Mouse (Mus musculus) liver, embryonic 15.5 days (tissue): ENCODE results near the gene Ppm1g. TPM values are rescaled to one million over a fixed set of nuclear protein-coding genes. Genes with fewer than 3 reads are reported as not detected.
"Not testable (repeated sequence)": the region's sequence is repeated elsewhere in the genome, so short reads cannot be mapped to it uniquely, and the experiment has no call there.

Experiments used
- ATAC-seq: fragments of 200-750 bp; cut with Nextera tagmentation; 2 replicates; pipeline ENCODE4 v1.8.0; 2017; ENCODE audit warnings: moderate number of reproducible peaks, mild to moderate bottlenecking, moderate library complexity; ENCODE audit not compliant: insufficient read depth
- H3K27ac ChIP-seq: fragments of 300-500 bp; sonication (generic); replicated peaks from 2 replicates; pipeline ENCODE4 v1.5.1; 2015; ENCODE audit warnings: mild to moderate bottlenecking, inconsistent platforms
- H3K27me3 ChIP-seq: fragments of 300-500 bp; sonication (generic); 2 replicates; pipeline ENCODE4 v1.6.1; 2015; ENCODE audit warnings: mild to moderate bottlenecking, inconsistent platforms
- H3K36me3 ChIP-seq: fragments of 300-500 bp; sonication (generic); replicated peaks from 2 replicates; pipeline ENCODE4 v1.6.1; 2015; ENCODE audit warnings: moderate library complexity, mild to moderate bottlenecking, inconsistent platforms
- H3K4me1 ChIP-seq: fragments of 300-500 bp; sonication (generic); replicated peaks from 2 replicates; pipeline ENCODE4 v1.6.1; 2015; ENCODE audit warnings: inconsistent platforms
- H3K4me2 ChIP-seq: fragments of 300-500 bp; sonication (generic); 2 replicates; pipeline ENCODE4 v1.6.1; 2015; ENCODE audit warnings: moderate library complexity, mild to moderate bottlenecking, inconsistent platforms
- H3K4me3 ChIP-seq: fragments of 300-500 bp; sonication (generic); replicated peaks from 2 replicates; pipeline ENCODE4 v1.5.1; 2015; ENCODE audit warnings: mild to moderate bottlenecking, inconsistent platforms
- H3K9ac ChIP-seq: fragments of 300-500 bp; sonication (generic); 2 replicates; pipeline ENCODE4 v1.6.1; 2015; ENCODE audit warnings: moderate library complexity, mild to moderate bottlenecking, inconsistent platforms
- H3K9me3 ChIP-seq: fragments of 300-500 bp; sonication (generic); replicated peaks from 2 replicates; pipeline ENCODE4 v1.6.1; 2016; ENCODE audit warnings: inconsistent platforms
- WGBS: fragments of 180-500 bp; shearing (Covaris S2); methylation state at CpG from one replicate; pipeline ENCODE4 v1.1.7; 2015; ENCODE audit warnings: mixed read lengths; ENCODE audit not compliant: insufficient replicate concordance; 5-methylcytosine and 5-hydroxymethylcytosine counted together
- polyA plus RNA-seq: library from polyadenylated mRNA; unstranded; fragments of >200 nt; fragmentation: Nextera tagmentation; extraction: Ambion mirVana; gene quantifications from 2 replicates; pipeline ENCODE4 v1.2.1, GENCODE M21; 2015

Ppm1g gene
- polyA plus RNA-seq, 1 experiment from 2014 or later = 110 TPM

GRCm38 (mm10) chr5:31219070-31219469, 1.4 kb downstream of the Ppm1g start:
- Histone ChIP-seq H3K9me3 (no peaks in the 10 kb centered on the region), H3K9ac (peak overlapping the region; percentile 47), H3K27me3 (no peaks in the 10 kb centered on the region), H3K4me3 (peak overlapping the region; percentile 100), H3K27ac (peak overlapping the region; percentile 95), H3K4me2 (peak overlapping the region; percentile 85), H3K36me3 (peaks cover 10% of the 10 kb centered on the region; the same call in 1 of the 2 replicates), H3K4me1 (peaks cover 53% of the 10 kb centered on the region)
- ATAC-seq = no peak
- 1% methylated on average over 2 of the region's 2 CpGs for WGBS

GRCm38 (mm10) chr5:31218294-31218693, 2.2 kb downstream of the Ppm1g start:
- peak overlapping the region; percentile 85 for H3K4me2 ChIP-seq
- H3K4me3 ChIP-seq = peak overlapping the region; percentile 100
- peak overlapping the region; percentile 95 for H3K27ac ChIP-seq

GRCm38 (mm10) chr5:31216554-31216953, 3.9 kb downstream of the Ppm1g start:
- H3K4me2 ChIP-seq, H3K9me3 ChIP-seq, H3K27me3 ChIP-seq, H3K4me3 ChIP-seq, H3K9ac ChIP-seq, H3K27ac ChIP-seq, ATAC-seq: not testable (repeated sequence)
- Histone ChIP-seq H3K36me3 (peaks cover 19% of the 10 kb centered on the region; the same call in 1 of the 2 replicates), H3K4me1 (peaks cover 61% of the 10 kb centered on the region)
- WGBS = 70% methylated on average over 6 of the region's 6 CpGs

More at GRCm38 (mm10) chr5:31218294-31218693, 2.2 kb downstream of the Ppm1g start:
- WGBS = 16% methylated on average over 7 of the region's 7 CpGs
- no peaks in the 10 kb centered on the region for H3K27me3 ChIP-seq
- H3K9me3 ChIP-seq = no peaks in the 10 kb centered on the region
- H3K4me1 ChIP-seq = peaks cover 54% of the 10 kb centered on the region
- H3K36me3 ChIP-seq = peaks cover 11% of the 10 kb centered on the region; the same call in 1 of the 2 replicates
- peak overlapping the region; percentile 47; the same call in 1 of the 2 replicates for H3K9ac ChIP-seq
- peak; percentile 26; the same call in 1 of the 2 replicates for ATAC-seq

GRCm38 (mm10) chr5:31204421-31204820, 16.1 kb downstream of the Ppm1g start:
- no peak overlapping the region for H3K27ac ChIP-seq
- H3K4me1 ChIP-seq = peaks cover 25% of the 10 kb centered on the region
- 81% methylated on average over 6 of the region's 6 CpGs for whole genome bisulfite sequencing
- no peak for ATAC-seq
- no peak overlapping the region for H3K9ac ChIP-seq
- H3K36me3 ChIP-seq = peaks cover 78% of the 10 kb centered on the region
- no peak overlapping the region for H3K4me2 ChIP-seq
- H3K27me3 ChIP-seq = no peaks in the 10 kb centered on the region
- no peaks in the 10 kb centered on the region for H3K9me3 ChIP-seq
- H3K4me3 ChIP-seq = no peak overlapping the region

GRCm38 (mm10) chr5:31203866-31204265, 16.6 kb downstream of the Ppm1g start:
- WGBS = 87% methylated on average over 2 of the region's 2 CpGs
- no peak overlapping the region for H3K27ac ChIP-seq
- H3K27me3 ChIP-seq = no peaks in the 10 kb centered on the region
- H3K4me3 ChIP-seq = no peak overlapping the region
- no peak overlapping the region for H3K9ac ChIP-seq
- no peak for ATAC-seq
- no peaks in the 10 kb centered on the region for H3K9me3 ChIP-seq
- peaks cover 25% of the 10 kb centered on the region for H3K4me1 ChIP-seq
- peaks cover 83% of the 10 kb centered on the region for H3K36me3 ChIP-seq
- no peak overlapping the region for H3K4me2 ChIP-seq

- Histone ChIP-seq H3K27me3 (no peaks in the 10 kb centered on the region), H3K27ac (peak overlapping the region; percentile 84), H3K4me2 (peak overlapping the region; percentile 94), H3K9me3 (no peaks in the 10 kb centered on the region), H3K36me3 (peaks cover 83% of the 10 kb centered on the region), H3K4me1 (peaks cover 31% of the 10 kb centered on the region), H3K9ac (no peak overlapping the region; the same call in 1 of the 2 replicates), H3K4me3 (peak overlapping the region; percentile 86)
- no peak for ATAC-seq
- WGBS = 77% methylated on average over 7 of the region's 7 CpGs
Measured at GRCm38 (mm10) chr5:31202933-31203332, 17.6 kb downstream of the Ppm1g start.

- Histone ChIP-seq H3K9ac (peak within 1 kb of the TSS; percentile 78), H3K27ac (peak within 1 kb of the TSS; percentile 84), H3K4me2 (peak within 1 kb of the TSS; percentile 94), H3K9me3 (no peaks in the 10 kb centered on the region), H3K27me3 (no peaks in the 10 kb centered on the region), H3K4me1 (peaks cover 31% of the 10 kb centered on the region), H3K36me3 (peaks cover 83% of the 10 kb centered on the region), H3K4me3 (peak within 1 kb of the TSS; percentile 86)
- under 1% methylated on average over 53 of the region's 53 CpGs for WGBS
- peak; percentile 95 for ATAC-seq
Measured at GRCm38 (mm10) chr5:31201742-31202590, 18.5 kb downstream of the Ppm1g start, which contains the start of gene Zfp513. Zfp513 (minus strand) TSS chr5:31202303.

- H3K9ac ChIP-seq = peak overlapping the region; percentile 78
- H3K27me3 ChIP-seq = no peaks in the 10 kb centered on the region
- no peaks in the 10 kb centered on the region for H3K9me3 ChIP-seq
- peaks cover 84% of the 10 kb centered on the region for H3K36me3 ChIP-seq
- peak overlapping the region; percentile 84 for H3K27ac ChIP-seq
- peak overlapping the region; percentile 86 for H3K4me3 ChIP-seq
- 14% methylated on average over 13 of the region's 13 CpGs for WGBS
- ATAC-seq = no peak
- peak overlapping the region; percentile 94 for H3K4me2 ChIP-seq
- H3K4me1 ChIP-seq = peaks cover 31% of the 10 kb centered on the region
Measured at GRCm38 (mm10) chr5:31201042-31201741, 19.3 kb downstream of the Ppm1g start.

GRCm38 (mm10) chr5:31200327-31200768, 20.1 kb downstream of the Ppm1g start:
- H3K27ac ChIP-seq = no peak overlapping the region
- 83% methylated on average over 27 of the region's 27 CpGs for WGBS
- H3K4me2 ChIP-seq = peak overlapping the region; percentile 94; the same call in 1 of the 2 replicates
- H3K36me3 ChIP-seq = peaks cover 84% of the 10 kb centered on the region
- ATAC-seq = no peak
- no peak overlapping the region for H3K9ac ChIP-seq
- no peaks in the 10 kb centered on the region for H3K9me3 ChIP-seq
- no peaks in the 10 kb centered on the region for H3K27me3 ChIP-seq
- H3K4me1 ChIP-seq = peaks cover 31% of the 10 kb centered on the region
- 0 out of 2 replicates have a peak overlapping the region, but pooled peaks have one; percentile 86 for H3K4me3 ChIP-seq

GRCm38 (mm10) chr5:31199893-31200292, 20.6 kb downstream of the Ppm1g start:
- Histone ChIP-seq H3K9ac (no peak overlapping the region), H3K4me3 (no peak overlapping the region), H3K27ac (no peak overlapping the region), H3K9me3 (no peaks in the 10 kb centered on the region), H3K4me1 (peaks cover 31% of the 10 kb centered on the region), H3K36me3 (peaks cover 84% of the 10 kb centered on the region), H3K4me2 (no peak overlapping the region), H3K27me3 (no peaks in the 10 kb centered on the region)
- WGBS = 79% methylated on average over 9 of the region's 9 CpGs
- ATAC-seq = no peak
